Mouse (Mus musculus) ES-Bruce4 (cell line): Measurements from ENCODE around the gene Myo3b. TPM values are rescaled to one million over a fixed set of nuclear protein-coding genes. Genes with fewer than 3 reads are reported as not detected.

Experiments
- H3K27ac ChIP-seq: 2 replicates; pipeline ENCODE4 v1.5.1; 2012; ENCODE audit warnings: low read length, inconsistent platforms; ENCODE audit not compliant: insufficient read depth
- H3K27me3 ChIP-seq: 2 replicates; pipeline ENCODE4 v1.6.1; 2012; ENCODE audit warnings: mild to moderate bottlenecking, low read length, inconsistent platforms; ENCODE audit not compliant: control insufficient read depth, poor library complexity, insufficient read depth, severe bottlenecking
- H3K36me3 ChIP-seq: 2 replicates; pipeline ENCODE4 v1.6.1; 2012; ENCODE audit warnings: inconsistent platforms, mild to moderate bottlenecking, low read length, moderate library complexity; ENCODE audit not compliant: control insufficient read depth, poor library complexity, insufficient read depth, severe bottlenecking
- H3K4me1 ChIP-seq: one replicate; pipeline ENCODE4 v1.8.1; 2011; ENCODE audit warnings: low read length; ENCODE audit not compliant: control insufficient read depth, insufficient read depth
- H3K4me3 ChIP-seq: 2 replicates; pipeline ENCODE4 v1.5.1; 2011; ENCODE audit warnings: low read depth, mild to moderate bottlenecking, low read length
- H3K9ac ChIP-seq: 2 replicates; pipeline ENCODE4 v1.6.1; 2012; ENCODE audit warnings: low read depth, mild to moderate bottlenecking, inconsistent platforms; ENCODE audit not compliant: poor library complexity, severe bottlenecking
- H3K9me3 ChIP-seq: replicated peaks from 2 replicates; pipeline ENCODE4 v1.6.1; 2012; ENCODE audit warnings: mild to moderate bottlenecking, low read length, inconsistent platforms; ENCODE audit not compliant: control insufficient read depth, poor library complexity, insufficient read depth, severe bottlenecking
- CTCF ChIP-seq: IDR thresholded peaks from one replicate; pipeline ENCODE4 v1.8.1; 2011; ENCODE audit warnings: low read depth, low read length
- EP300 ChIP-seq: IDR thresholded peaks from 2 replicates; pipeline ENCODE4 v1.6.1; 2011; ENCODE audit warnings: low read depth, low read length; ENCODE audit not compliant: insufficient read depth
- POLR2A ChIP-seq: IDR thresholded peaks from one replicate; pipeline ENCODE4 v1.8.1; 2011; ENCODE audit warnings: low read length; ENCODE audit not compliant: insufficient read depth
- polyA plus RNA-seq: library from polyadenylated mRNA; stranded (reverse); fragments of >200 nt; gene quantifications from 2 replicates; pipeline ENCODE4 v1.2.4, GENCODE M21; 2011; ENCODE audit warnings: low read depth; ENCODE audit not compliant: missing spikeins, insufficient read depth, insufficient read length

Myo3b gene
- polyA plus RNA-seq, 1 experiment: not detected

GRCm38 (mm10) chr2:70388645-70389044, 349.7 kb downstream of the Myo3b start:
- no peaks in the 10 kb centered on the region for H3K27me3 ChIP-seq
- no peaks in the 10 kb centered on the region for H3K9me3 ChIP-seq
- no peaks in the 10 kb centered on the region for H3K4me1 ChIP-seq
- H3K27ac ChIP-seq: no peak overlapping the region
- TF ChIP-seq EP300 (no peak), POLR2A (no peak), CTCF (no peak)
- no peaks in the 10 kb centered on the region for H3K36me3 ChIP-seq
- no peak overlapping the region for H3K9ac ChIP-seq
- H3K4me3 ChIP-seq: no peak overlapping the region

- no peaks in the 10 kb centered on the region for H3K9me3 ChIP-seq
- no peaks in the 10 kb centered on the region for H3K4me1 ChIP-seq
- TF ChIP-seq CTCF (no peak), POLR2A (no peak), EP300 (no peak)
- no peak overlapping the region for H3K9ac ChIP-seq
- H3K36me3 ChIP-seq: no peaks in the 10 kb centered on the region
- no peak overlapping the region for H3K4me3 ChIP-seq
- H3K27ac ChIP-seq: no peak overlapping the region
- H3K27me3 ChIP-seq: no peaks in the 10 kb centered on the region
These were observed 350.2 kb downstream of the Myo3b start for GRCm38 (mm10) chr2:70389162-70389561.

DNA sequence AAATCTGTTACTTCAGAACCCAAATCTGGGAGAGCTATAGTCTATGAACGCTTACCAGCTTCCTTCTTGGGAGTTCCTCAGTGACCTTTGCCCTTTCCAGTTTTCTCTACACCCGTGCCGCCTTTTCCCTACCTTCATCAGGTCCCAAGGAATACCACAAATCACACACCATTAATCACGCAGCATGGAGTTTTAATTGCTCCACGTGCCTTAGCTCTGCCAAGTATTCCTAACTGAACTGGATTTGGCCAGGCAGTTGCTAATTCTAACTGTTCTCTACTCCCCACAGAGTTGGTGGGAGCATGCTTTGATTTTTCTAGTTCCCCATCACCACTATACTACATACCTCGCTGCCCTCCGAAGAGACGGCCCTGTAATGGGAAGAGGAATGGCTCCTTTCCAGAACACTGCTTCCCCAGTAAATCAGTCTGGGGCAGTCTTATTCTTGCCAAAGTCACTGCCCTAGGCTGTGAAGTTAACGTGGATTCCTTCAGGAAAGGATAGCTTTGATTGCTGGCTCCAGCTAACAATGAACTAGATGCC, 358.9 kb downstream of the Myo3b start:
- Histone ChIP-seq H3K27ac (no peak overlapping the region), H3K27me3 (no peaks in the 10 kb centered on the region), H3K9ac (no peak overlapping the region), H3K4me1 (no peaks in the 10 kb centered on the region), H3K36me3 (no peaks in the 10 kb centered on the region), H3K9me3 (no peaks in the 10 kb centered on the region), H3K4me3 (no peak overlapping the region)
- TF ChIP-seq EP300: no peak
- no peak for TF ChIP-seq POLR2A
- TF ChIP-seq CTCF: no peak

GRCm38 (mm10) chr2:70399441-70400115, 360.7 kb downstream of the Myo3b start:
- Histone ChIP-seq H3K27ac (no peak overlapping the region), H3K4me1 (no peaks in the 10 kb centered on the region), H3K27me3 (no peaks in the 10 kb centered on the region), H3K9me3 (no peaks in the 10 kb centered on the region), H3K36me3 (no peaks in the 10 kb centered on the region), H3K9ac (no peak overlapping the region), H3K4me3 (no peak overlapping the region)
- TF ChIP-seq POLR2A (no peak), CTCF (no peak), EP300 (no peak)

DNA sequence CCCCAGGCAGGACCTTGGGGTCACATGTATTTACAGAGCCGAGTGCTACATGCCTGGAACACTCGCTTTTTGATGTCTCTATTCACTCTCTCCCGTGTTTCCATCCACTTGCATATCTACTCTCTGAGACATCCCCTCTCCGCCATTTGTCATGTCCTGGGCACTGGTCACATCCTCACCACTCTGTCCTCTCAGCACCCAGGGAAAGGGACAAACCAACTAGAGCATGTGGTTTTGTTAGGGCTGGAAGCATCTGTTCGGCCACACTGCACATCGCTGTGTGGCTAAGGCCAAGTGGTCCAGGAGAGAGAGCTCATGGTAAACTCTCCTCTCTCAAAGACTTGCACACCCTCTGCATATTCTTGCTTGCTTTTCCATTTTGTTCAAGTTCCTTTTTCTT, 361.4 kb downstream of the Myo3b start:
- Histone ChIP-seq H3K9me3 (no peaks in the 10 kb centered on the region), H3K4me3 (no peak overlapping the region), H3K27ac (no peak overlapping the region), H3K4me1 (no peaks in the 10 kb centered on the region), H3K27me3 (no peaks in the 10 kb centered on the region), H3K9ac (no peak overlapping the region), H3K36me3 (no peaks in the 10 kb centered on the region)
- TF ChIP-seq EP300: no peak
- no peak for TF ChIP-seq CTCF
- no peak for TF ChIP-seq POLR2A

GRCm38 (mm10) chr2:70404301-70404700, 365.4 kb downstream of the Myo3b start:
- Histone ChIP-seq H3K9me3 (no peaks in the 10 kb centered on the region), H3K36me3 (no peaks in the 10 kb centered on the region), H3K9ac (no peak overlapping the region), H3K27me3 (no peaks in the 10 kb centered on the region), H3K4me1 (no peaks in the 10 kb centered on the region), H3K4me3 (no peak overlapping the region), H3K27ac (no peak overlapping the region)
- no peak for TF ChIP-seq POLR2A
- TF ChIP-seq CTCF: no peak
